Mouse (Mus musculus): ENCODE results near the gene Ank3. TPM values are rescaled to one million over a fixed set of nuclear protein-coding genes. Genes with fewer than 3 reads are reported as not detected.

The Ank3 gene
- total RNA-seq, 2 experiments from 2014 or later, result 483 to 533 TPM

DNA sequence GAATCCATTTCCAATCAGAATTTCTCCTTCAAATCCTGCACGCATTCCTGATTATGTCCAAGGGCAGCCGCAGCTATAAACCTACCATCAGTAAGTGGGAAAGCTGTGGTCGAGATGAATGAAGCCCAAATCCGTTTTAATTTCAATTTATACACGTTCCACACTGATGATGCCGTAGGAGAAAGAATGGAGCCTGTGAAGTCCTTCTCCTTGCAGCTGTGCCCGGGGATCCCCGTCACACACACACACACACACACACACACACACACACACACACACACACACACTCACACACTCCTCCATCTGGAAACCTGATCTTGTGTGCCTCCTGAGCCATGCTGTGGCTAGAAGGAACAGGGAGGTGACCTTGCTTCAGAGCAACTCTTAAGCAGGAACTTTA, 412.2 kb downstream of the Ank3 start:
- no peak for DNase-seq (ENCODE audit: low spot score in 2 of 2)

- no peak for DNase-seq (ENCODE audit: low spot score in 2 of 2)
Observed at GRCm38 (mm10) chr10:69813823-69814522, 415.4 kb downstream of the Ank3 start.

DNA sequence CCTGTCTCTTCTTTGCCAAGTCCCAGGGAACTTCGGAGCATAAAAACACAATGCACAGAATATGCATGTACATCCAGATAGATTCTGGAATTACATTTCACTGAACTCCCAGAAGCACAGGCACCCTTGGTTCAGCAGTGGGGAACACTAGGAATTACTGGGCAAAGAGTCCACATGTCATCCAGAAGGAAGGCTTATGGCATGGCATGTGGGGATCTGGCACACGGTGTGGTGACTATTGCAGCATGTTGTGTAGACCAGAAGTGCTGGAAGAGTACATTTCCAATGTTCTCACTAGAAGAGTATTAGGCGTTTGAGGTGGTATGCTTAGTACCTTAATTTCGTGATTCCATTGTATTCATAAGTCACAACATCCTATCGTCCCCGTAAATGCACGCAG, 422.7 kb downstream of the Ank3 start:
- DNase-seq (ENCODE audit: low spot score in 2 of 2), result peak; percentile 43 to 66

DNA sequence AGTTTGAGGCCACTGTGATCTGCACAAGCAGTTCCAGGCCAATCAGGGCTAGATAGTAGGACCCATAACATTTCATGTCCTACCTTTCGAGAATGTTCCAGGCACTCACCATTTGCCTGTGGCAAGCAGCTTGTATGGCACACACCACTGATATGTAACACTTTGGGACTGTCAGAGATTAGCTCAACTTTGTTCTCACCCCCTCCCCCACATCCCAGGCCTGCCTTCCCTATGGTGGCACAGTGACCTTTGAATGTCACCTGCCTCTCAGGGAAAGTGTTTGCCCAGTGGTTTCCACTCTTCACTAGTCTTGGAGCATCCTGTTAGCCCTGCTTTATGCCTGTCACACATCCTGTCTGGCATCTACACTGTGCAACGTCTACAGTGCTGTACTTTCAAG, 430.2 kb downstream of the Ank3 start:
- DNase-seq (ENCODE audit: low spot score in 2 of 2), result no peak

GRCm38 (mm10) chr10:69829236-69829635, 430.7 kb downstream of the Ank3 start:
- no peak for DNase-seq (ENCODE audit: low spot score in 2 of 2)

GRCm38 (mm10) chr10:69831568-69831967, 433.0 kb downstream of the Ank3 start:
- DNase-seq (ENCODE audit: low spot score in 2 of 2), result no peak

DNA sequence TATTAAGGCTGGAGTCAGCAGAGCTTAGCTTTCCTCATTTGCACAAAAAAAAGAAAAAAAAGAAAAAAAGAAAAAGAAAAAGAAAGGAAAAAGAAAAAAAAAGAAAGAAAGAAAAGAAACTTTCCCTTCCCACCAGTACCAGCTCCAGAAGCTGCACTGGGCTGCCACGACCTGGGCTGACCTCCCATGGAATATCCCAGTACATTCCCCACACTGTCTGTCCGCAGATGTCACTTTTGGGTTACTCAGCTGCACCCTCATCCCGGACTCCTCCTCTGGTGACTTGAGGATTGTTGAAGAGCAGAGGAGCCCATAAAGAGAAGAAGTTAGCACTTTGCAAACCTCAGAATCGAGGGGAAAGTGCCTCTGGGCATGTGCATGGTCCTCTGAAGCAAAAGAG, 433.7 kb downstream of the Ank3 start:
- no peak for DNase-seq (ENCODE audit: low spot score in 2 of 2)

GRCm38 (mm10) chr10:69832822-69833221, 434.2 kb downstream of the Ank3 start:
- no peak for DNase-seq (ENCODE audit: low spot score in 2 of 2)

GRCm38 (mm10) chr10:69834700-69835099, 436.1 kb downstream of the Ank3 start:
- DNase-seq (ENCODE audit: low spot score in 2 of 2), result no peak

- peak in 1 of 2 experiments; percentile 61 for DNase-seq (ENCODE audit: low spot score in 2 of 2)
Observed at GRCm38 (mm10) chr10:69845749-69846148, 447.2 kb downstream of the Ank3 start.

DNA sequence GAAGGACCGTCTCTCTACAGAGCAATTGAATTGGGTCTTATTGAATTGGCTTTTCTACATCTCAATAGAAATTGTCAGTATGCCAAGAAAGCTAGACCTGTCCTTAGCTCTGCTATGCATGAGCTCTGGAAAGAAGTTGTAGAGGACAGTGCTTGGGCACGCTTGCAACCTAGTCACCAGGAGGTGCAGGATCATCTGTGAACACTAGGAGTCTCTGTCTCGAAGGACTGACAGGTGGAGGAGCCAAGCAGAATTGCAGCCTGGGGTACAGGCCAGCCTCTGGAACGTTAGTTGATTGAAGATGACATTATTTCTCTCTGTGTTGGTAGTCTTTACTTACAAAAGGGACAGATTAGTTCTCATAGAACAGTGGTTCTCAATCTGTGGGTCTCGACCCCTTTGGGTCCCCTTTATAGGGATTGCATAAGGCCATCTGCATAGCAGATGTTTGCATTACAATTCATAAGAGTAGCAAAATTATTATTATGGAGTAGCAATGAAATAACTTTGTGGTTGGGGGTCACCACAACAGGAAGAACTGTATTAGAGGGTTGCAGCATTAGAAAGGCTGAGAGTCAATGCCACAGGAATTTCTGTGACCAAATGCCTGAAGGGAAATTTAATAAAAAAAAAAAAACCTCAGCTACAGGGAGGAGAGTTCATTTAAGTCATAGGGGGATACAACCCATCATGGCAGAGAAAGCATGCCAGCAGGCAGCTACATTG, 454.0 kb downstream of the Ank3 start:
- no peak for DNase-seq (ENCODE audit: low spot score in 2 of 2)

DNA sequence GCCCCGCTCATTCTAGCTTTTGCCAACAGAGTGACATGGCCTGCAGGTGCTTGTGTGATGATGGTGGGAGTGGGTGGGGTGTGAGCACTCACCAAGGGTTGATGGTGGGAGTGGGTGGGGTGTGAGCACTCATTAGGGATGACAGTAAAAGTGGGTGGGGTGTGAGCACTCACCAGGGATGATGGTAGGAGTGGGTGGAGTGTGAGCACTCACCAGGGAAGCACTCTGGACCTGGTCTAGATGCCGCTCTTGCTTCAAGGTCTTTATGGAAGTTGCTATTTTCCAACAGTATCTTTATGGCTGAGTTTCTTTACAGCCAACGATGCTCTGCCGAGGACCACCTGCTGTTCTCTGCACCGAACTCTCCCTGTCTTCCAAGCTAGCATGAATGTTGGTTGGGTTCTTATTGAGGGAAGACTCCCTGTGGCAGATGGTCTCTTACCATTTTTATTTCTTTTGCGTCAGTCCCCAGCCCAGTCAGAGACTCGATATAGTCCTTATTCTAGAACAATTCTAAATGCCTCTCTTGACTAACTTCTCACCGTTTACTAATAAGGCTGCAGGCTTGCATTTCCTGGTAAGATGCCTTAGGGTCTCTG, 456.1 kb downstream of the Ank3 start:
- no peak for DNase-seq (ENCODE audit: low spot score in 2 of 2)

DNA sequence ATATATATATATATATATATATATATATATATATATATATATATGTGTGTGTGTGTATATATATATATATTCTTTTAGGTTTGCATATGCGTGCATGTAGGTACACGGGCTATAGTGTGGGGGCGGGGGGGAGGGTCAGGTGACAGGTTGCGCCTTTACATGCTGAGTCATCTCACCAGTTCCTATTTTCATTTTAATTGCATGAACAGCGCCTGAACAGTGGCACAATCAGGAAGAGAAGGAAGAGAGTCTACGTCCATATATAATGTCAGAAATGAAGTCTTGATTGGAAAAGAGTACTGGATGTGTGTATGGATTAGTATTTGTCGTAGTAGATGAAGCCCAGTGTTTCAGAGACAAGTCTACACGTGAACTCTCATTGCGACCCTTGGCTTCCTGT, 459.4 kb downstream of the Ank3 start:
- DNase-seq (ENCODE audit: low spot score in 2 of 2), result no peak

GRCm38 (mm10) chr10:69858897-69859605, 460.5 kb downstream of the Ank3 start:
- peak in 1 of 2 experiments; percentile 70 for DNase-seq (ENCODE audit: low spot score in 2 of 2)

DNA sequence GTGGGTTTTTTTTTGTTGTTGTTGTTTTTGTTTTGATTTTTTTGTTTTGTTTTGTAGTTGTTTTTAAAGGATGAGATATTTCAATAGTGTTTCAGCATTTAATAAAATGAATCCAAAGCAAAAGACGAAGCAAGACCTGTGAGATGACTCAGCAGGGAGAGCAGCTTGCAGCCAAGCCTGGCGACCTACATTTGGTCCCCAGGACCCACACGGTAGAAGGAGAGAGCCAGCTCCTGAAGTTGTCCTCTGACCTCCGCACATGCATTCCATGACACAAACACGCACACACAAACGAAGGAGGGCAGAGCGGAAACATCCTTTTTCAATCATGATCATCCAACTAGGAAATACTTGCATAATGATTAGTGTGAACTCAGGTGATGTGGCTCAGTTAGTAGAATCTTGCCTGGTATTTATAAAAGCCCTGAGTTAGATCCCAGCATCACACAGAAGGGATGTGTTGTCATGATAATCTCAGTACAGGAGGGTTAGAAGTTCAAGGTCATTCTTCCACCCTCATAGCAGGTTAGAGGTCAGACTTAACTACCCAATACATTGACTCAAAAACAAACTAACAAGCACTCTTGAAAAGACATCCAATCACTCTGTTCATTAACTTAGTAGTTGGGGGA, 461.4 kb downstream of the Ank3 start:
- DNase-seq (ENCODE audit: low spot score in 2 of 2), result no peak

DNA sequence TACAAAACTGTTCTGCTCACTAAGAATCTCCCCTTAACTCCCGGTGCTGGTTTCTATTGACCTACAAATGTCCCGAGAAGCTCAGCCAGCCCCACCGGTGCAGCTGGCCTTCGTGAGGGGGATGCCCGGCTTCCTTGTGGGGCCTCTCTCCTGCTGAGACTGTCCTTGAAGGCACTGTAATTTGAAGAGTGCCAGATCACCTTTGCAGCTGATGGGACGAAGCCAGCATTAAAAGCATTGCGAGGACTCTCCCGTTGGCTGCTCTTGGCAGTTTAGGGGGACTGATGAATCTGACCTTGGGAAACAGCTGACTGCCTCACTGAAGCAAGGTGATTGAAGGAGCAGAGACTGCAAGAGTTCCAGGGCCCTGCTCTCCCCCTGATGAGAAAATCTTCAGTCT, 464.3 kb downstream of the Ank3 start:
- no peak for DNase-seq (ENCODE audit: low spot score in 2 of 2)

DNA sequence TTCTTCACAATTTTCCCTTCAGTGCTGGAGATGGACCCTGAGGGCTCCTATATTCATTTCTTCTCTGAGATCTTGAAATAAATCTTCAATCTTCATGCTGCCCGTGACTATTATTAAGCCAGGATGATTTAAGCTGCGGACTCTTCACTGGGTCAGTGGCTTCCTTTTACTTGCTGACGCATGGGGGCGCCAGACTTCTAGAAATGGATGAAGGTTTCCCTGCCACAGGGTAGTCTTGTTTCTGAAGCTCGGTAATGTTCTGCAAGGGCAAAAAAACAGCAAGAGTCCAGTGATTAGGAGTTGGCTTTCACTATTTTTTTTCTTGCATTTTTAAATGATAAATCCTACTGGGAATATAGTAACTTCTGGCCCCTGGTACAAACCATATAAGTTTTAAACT, 471.8 kb downstream of the Ank3 start:
- DNase-seq (ENCODE audit: low spot score in 2 of 2), result peak; percentile 62 to 80

GRCm38 (mm10) chr10:69870947-69871346, 472.4 kb downstream of the Ank3 start:
- peak; percentile 35 to 67 for DNase-seq (ENCODE audit: low spot score in 2 of 2)

GRCm38 (mm10) chr10:69872182-69872741, 473.7 kb downstream of the Ank3 start:
- no peak for DNase-seq (ENCODE audit: low spot score in 2 of 2)

- DNase-seq (ENCODE audit: low spot score in 2 of 2), result no peak
Observed at GRCm38 (mm10) chr10:69872892-69873291, 474.3 kb downstream of the Ank3 start.

DNA sequence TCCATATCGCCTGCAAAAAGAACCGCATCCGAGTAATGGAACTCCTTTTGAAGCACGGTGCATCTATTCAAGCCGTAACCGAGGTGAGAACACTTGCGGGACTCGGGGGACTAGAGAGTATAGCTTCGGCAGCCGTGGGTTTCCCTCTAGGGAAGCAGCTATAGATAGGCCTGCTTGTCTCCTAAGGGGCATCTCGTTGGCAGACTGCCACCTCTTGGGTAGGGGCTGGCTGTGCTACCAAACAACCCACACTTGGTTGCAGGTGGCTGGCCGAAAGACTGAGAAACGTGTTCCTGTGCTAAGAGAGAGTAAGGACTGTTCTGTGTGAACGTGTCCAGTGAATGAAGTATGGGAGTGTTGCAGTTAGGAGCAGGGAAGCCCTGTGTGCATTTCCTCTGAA, 476.2 kb downstream of the Ank3 start:
- no peak for DNase-seq (ENCODE audit: low spot score in 2 of 2)
